Mouse (Mus musculus) small intestine, adult 2 months (tissue): ENCODE data around the gene Alox5.

Experiments used
- CTCF ChIP-seq: fragments of 200-500 bp; IDR thresholded peaks from 2 replicates; pipeline ENCODE4 v1.5.1; 2012; ENCODE audit warnings: low read depth, mild to moderate bottlenecking, control low read depth, inconsistent platforms, low read length, moderate library complexity, mixed read lengths; ENCODE audit not compliant: insufficient replicate concordance, insufficient read length; ENCODE audit errors: extremely low read depth
- POLR2A ChIP-seq: fragments of 200-500 bp; IDR thresholded peaks from 2 replicates; pipeline ENCODE4 v1.6.1; 2012; ENCODE audit warnings: low read depth, mild to moderate bottlenecking, control low read depth, inconsistent platforms, low read length, moderate library complexity

DNA sequence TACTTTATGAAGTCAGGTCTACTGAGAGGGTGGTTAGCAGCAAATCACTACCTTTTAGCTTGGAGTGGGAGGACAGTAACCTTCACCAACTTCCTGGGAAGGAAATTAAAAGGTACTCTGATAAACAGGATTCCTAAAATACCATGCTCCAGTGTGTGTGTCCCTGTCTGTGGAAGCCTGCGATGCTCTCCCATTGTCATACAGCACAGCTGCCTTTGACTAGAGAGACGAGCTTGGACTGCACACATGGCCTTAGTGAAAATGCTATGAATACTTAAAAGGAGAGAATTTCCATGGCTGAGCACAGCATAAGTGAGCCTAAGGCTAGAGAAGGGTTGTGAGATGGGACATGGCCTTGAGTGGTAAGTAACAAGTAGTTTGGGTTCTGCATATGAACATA, 62.8 kb downstream of the Alox5 start:
- no peak for TF ChIP-seq CTCF
- TF ChIP-seq POLR2A: no peak
